Mouse (Mus musculus) ES-E14 (cell line): ENCODE measurements at regions not wholly inside any gene's neighbourhood (a gene's known extent, or its start where the extent isn't known, plus 50 kb on each side); places are given as distances from the start of the nearest gene placed in this dataset.

Experiments
- DNase-seq: peaks from one replicate; pipeline ENCODE4 v3.0.0-alpha.2; 2013; ENCODE audit warnings: low read depth, low spot score
- H3K27ac ChIP-seq: 2 replicates; pipeline ENCODE4 v1.5.1; 2012; ENCODE audit warnings: low read depth, mild to moderate bottlenecking, low read length, moderate library complexity, mixed read lengths; ENCODE audit not compliant: poor library complexity, insufficient read depth, severe bottlenecking
- H3K36me3 ChIP-seq: 2 replicates; pipeline ENCODE4 v1.6.1; 2012; ENCODE audit warnings: mild to moderate bottlenecking, low read length, moderate library complexity, mixed read lengths; ENCODE audit not compliant: control insufficient read depth, poor library complexity, insufficient read depth, severe bottlenecking
- H3K4me1 ChIP-seq, 2 experiments: fragments of 150-350 bp in 1 of 2; sonication (generic) in 1 of 2; 2 replicates each; pipeline ENCODE4 v1.6.1; 2012; ENCODE audit warnings: low read length in 2 of 2, mild to moderate bottlenecking in 1 of 2, mixed read lengths in 1 of 2; ENCODE audit not compliant: control insufficient read depth in 2 of 2, insufficient read depth in 2 of 2, poor library complexity in 1 of 2
- H3K4me3 ChIP-seq, 2 experiments: fragments of 150-350 bp in 1 of 2; sonication (generic) in 1 of 2; 2 replicates each; pipeline ENCODE4 v1.5.1; 2012; ENCODE audit warnings: low read length in 2 of 2, low read depth in 1 of 2, mild to moderate bottlenecking in 1 of 2, mixed read lengths in 1 of 2; ENCODE audit not compliant: insufficient read depth in 1 of 2, poor library complexity in 1 of 2, severe bottlenecking in 1 of 2
- H3K9ac ChIP-seq: 2 replicates; pipeline ENCODE4 v1.6.1; 2012; ENCODE audit warnings: low read depth, mild to moderate bottlenecking, low read length, mixed read lengths; ENCODE audit not compliant: poor library complexity, insufficient read depth, severe bottlenecking
- H3K9me3 ChIP-seq: fragments of 150-350 bp; sonication (generic); 2 replicates; pipeline ENCODE4 v1.6.1; 2012; ENCODE audit warnings: low read depth, mild to moderate bottlenecking, low read length; ENCODE audit not compliant: control insufficient read depth, insufficient read depth
- CHD2 ChIP-seq: IDR thresholded peaks from 2 replicates; pipeline ENCODE4 v1.6.1; 2014; ENCODE audit warnings: mild to moderate bottlenecking, low read depth, low read length, inconsistent platforms
- HCFC1 ChIP-seq: IDR thresholded peaks from 2 replicates; pipeline ENCODE4 v1.6.1; 2012; ENCODE audit warnings: low read length, inconsistent platforms, borderline replicate concordance; ENCODE audit not compliant: insufficient read depth
- MAFK ChIP-seq: IDR thresholded peaks from 2 replicates; pipeline ENCODE4 v1.6.1; 2014; ENCODE audit warnings: mild to moderate bottlenecking, low read depth, low read length, inconsistent platforms; ENCODE audit not compliant: insufficient read depth
- ZC3H11A ChIP-seq: IDR thresholded peaks from 2 replicates; pipeline ENCODE4 v1.6.1; 2012; ENCODE audit warnings: low read depth, mild to moderate bottlenecking, inconsistent platforms, low read length, borderline replicate concordance
- ZNF384 ChIP-seq: IDR thresholded peaks from 2 replicates; pipeline ENCODE4 v1.6.1; 2012; ENCODE audit warnings: low read depth, low read length, inconsistent platforms
- in situ Hi-C, 2 experiments: fragments of 600-800 bp; cut with MboI; formaldehyde crosslinking; loops; one replicate each; pipeline ENCODE4 v1.15.1; 2025; ENCODE audit warnings: low sequenced_read_pairs in 2 of 2, inconsistent platforms in 1 of 2; ENCODE audit not compliant: unreplicated experiment in 2 of 2

GRCm38 (mm10) chr6:93474981-93475380 lies 531.7 kb upstream of the Adamts9 start:
- in situ Hi-C loops: no loop called here
- H3K9me3 ChIP-seq: no peaks in the 10 kb centered on the region
- H3K4me3 ChIP-seq: no peak overlapping the region
- H3K9ac ChIP-seq: no peak overlapping the region
- H3K36me3 ChIP-seq: no peaks in the 10 kb centered on the region
- TF ChIP-seq CHD2: no peak
- no peak for TF ChIP-seq MAFK
- TF ChIP-seq ZNF384: no peak
- TF ChIP-seq ZC3H11A: no peak
- no peak for TF ChIP-seq HCFC1
- H3K27ac ChIP-seq: no peak overlapping the region
- DNase-seq: no peak
- H3K4me1 ChIP-seq: no peaks in the 10 kb centered on the region

GRCm38 (mm10) chr6:93467867-93468266 lies 524.6 kb upstream of the Adamts9 start:
- no peak overlapping the region for H3K9ac ChIP-seq
- no peaks in the 10 kb centered on the region for H3K9me3 ChIP-seq
- no peak for TF ChIP-seq ZC3H11A
- H3K27ac ChIP-seq: no peak overlapping the region
- H3K36me3 ChIP-seq: no peaks in the 10 kb centered on the region
- H3K4me1 ChIP-seq: no peaks in the 10 kb centered on the region
- no peak overlapping the region for H3K4me3 ChIP-seq
- no peak for DNase-seq
- in situ Hi-C loops: no loop called here

GRCm38 (mm10) chr6:93462861-93463260 lies 519.6 kb upstream of the Adamts9 start:
- in situ Hi-C loops: no loop called here
- no peak for DNase-seq
- TF ChIP-seq ZC3H11A: no peak
- TF ChIP-seq ZNF384: no peak
- no peak for TF ChIP-seq HCFC1
- no peak for TF ChIP-seq MAFK
- TF ChIP-seq CHD2: no peak

GRCm38 (mm10) chr6:93461374-93461773 lies 518.1 kb upstream of the Adamts9 start:
- Histone ChIP-seq H3K9ac (no peak overlapping the region), H3K4me3 (no peak overlapping the region), H3K9me3 (no peaks in the 10 kb centered on the region), H3K27ac (no peak overlapping the region), H3K36me3 (no peaks in the 10 kb centered on the region), H3K4me1 (no peaks in the 10 kb centered on the region)
- in situ Hi-C loops: no loop called here
- DNase-seq: no peak
- no peak for TF ChIP-seq HCFC1
- TF ChIP-seq ZC3H11A: no peak
- no peak for TF ChIP-seq MAFK
- TF ChIP-seq CHD2: no peak
- no peak for TF ChIP-seq ZNF384

More at GRCm38 (mm10) chr6:93462861-93463260, 519.6 kb upstream of the Adamts9 start:
- Histone ChIP-seq H3K4me3 (no peak overlapping the region), H3K27ac (no peak overlapping the region), H3K9me3 (no peaks in the 10 kb centered on the region), H3K4me1 (no peaks in the 10 kb centered on the region), H3K9ac (no peak overlapping the region), H3K36me3 (no peaks in the 10 kb centered on the region)

GRCm38 (mm10) chr6:93457613-93458012 lies 514.3 kb upstream of the Adamts9 start:
- H3K9ac ChIP-seq: no peak overlapping the region
- no peaks in the 10 kb centered on the region for H3K4me1 ChIP-seq
- in situ Hi-C loops: no loop called here
- no peaks in the 10 kb centered on the region for H3K9me3 ChIP-seq
- no peaks in the 10 kb centered on the region for H3K36me3 ChIP-seq
- DNase-seq: no peak
- TF ChIP-seq ZNF384 (no peak), HCFC1 (no peak), MAFK (no peak), ZC3H11A (no peak), CHD2 (no peak)
- no peak overlapping the region for H3K27ac ChIP-seq
- no peak overlapping the region for H3K4me3 ChIP-seq
